Mouse (Mus musculus): ENCODE measurements around the gene Lrrc7. TPM values are rescaled to one million over a fixed set of nuclear protein-coding genes. Genes with fewer than 3 reads are reported as not detected.

Gene Lrrc7
- total and polyA plus RNA-seq, 2 experiments from 2014 or later: 7.3 to 29.8 TPM

- Histone ChIP-seq H3K4me1 (ENCODE audit: insufficient read depth, low read length) (no peaks in the 10 kb centered on the region), H3K36me3 (ENCODE audit: insufficient read depth, low read length) (no peaks in the 10 kb centered on the region), H3K4me3 (ENCODE audit: low read depth, low read length) (no peak overlapping the region), H3K9me3 (ENCODE audit: low read length) (no peaks in the 10 kb centered on the region), H3K9ac (replicated peaks; ENCODE audit: low read length, poor library complexity, severe bottlenecking) (no peak overlapping the region), H3K27me3 (ENCODE audit: insufficient read depth, low read length) (no peaks in the 10 kb centered on the region), H3K4me2 (ENCODE audit: low read depth, low read length, poor library complexity, severe bottlenecking) (no peak overlapping the region), H3K27ac (ENCODE audit: low read depth, low read length) (no peak overlapping the region)
- DNase-seq (ENCODE audit: low spot score) (no peak), ATAC-seq (ENCODE audit: low FRiP score) (no peak)
- WGBS: 84% methylated on average over 4 of the region's 4 CpGs
- TF ChIP-seq CTCF (IDR thresholded peaks at IDR 0.05): no peak
Observed at GRCm38 (mm10) chr3:158093919-158094318, 468.1 kb downstream of the Lrrc7 start.

- H3K36me3 ChIP-seq (ENCODE audit: insufficient read depth, low read length): no peaks in the 10 kb centered on the region
- no peaks in the 10 kb centered on the region for H3K27me3 ChIP-seq (ENCODE audit: insufficient read depth, low read length)
- DNase-seq (ENCODE audit: low spot score) (no peak), ATAC-seq (ENCODE audit: low FRiP score) (no peak)
- no peak overlapping the region for H3K9ac ChIP-seq (replicated peaks; ENCODE audit: low read length, poor library complexity, severe bottlenecking)
- H3K9me3 ChIP-seq (ENCODE audit: low read length): no peaks in the 10 kb centered on the region
- no peaks in the 10 kb centered on the region for H3K4me1 ChIP-seq (ENCODE audit: insufficient read depth, low read length)
- no peak overlapping the region for H3K27ac ChIP-seq (ENCODE audit: low read depth, low read length)
- no peak overlapping the region for H3K4me3 ChIP-seq (ENCODE audit: low read depth, low read length)
- TF ChIP-seq CTCF (IDR thresholded peaks at IDR 0.05): no peak
- WGBS: 80% methylated on average over 3 of the region's 3 CpGs
- H3K4me2 ChIP-seq (ENCODE audit: low read depth, low read length, poor library complexity, severe bottlenecking): no peak overlapping the region
Observed at GRCm38 (mm10) chr3:158091601-158092000, 470.4 kb downstream of the Lrrc7 start.

- Histone ChIP-seq H3K27me3 (ENCODE audit: insufficient read depth, low read length) (no peaks in the 10 kb centered on the region), H3K27ac (ENCODE audit: low read depth, low read length) (no peak overlapping the region), H3K9ac (replicated peaks; ENCODE audit: low read length, poor library complexity, severe bottlenecking) (no peak overlapping the region), H3K36me3 (ENCODE audit: insufficient read depth, low read length) (0 out of 2 replicates have a peak, but pooled peaks cover 2% of the 10 kb centered on the region), H3K4me2 (ENCODE audit: low read depth, low read length, poor library complexity, severe bottlenecking) (no peak overlapping the region), H3K4me3 (ENCODE audit: low read depth, low read length) (no peak overlapping the region), H3K9me3 (ENCODE audit: low read length) (no peaks in the 10 kb centered on the region), H3K4me1 (ENCODE audit: insufficient read depth, low read length) (no peaks in the 10 kb centered on the region)
- DNase-seq (ENCODE audit: low spot score): no peak
- no peak for ATAC-seq (ENCODE audit: low FRiP score)
- no peak for TF ChIP-seq CTCF (IDR thresholded peaks at IDR 0.05)
- 65% methylated on average over 5 of the region's 5 CpGs for WGBS
Observed at GRCm38 (mm10) chr3:158077828-158078227, 484.2 kb downstream of the Lrrc7 start.

GRCm38 (mm10) chr3:158077380-158077772, 484.6 kb downstream of the Lrrc7 start:
- WGBS: 43% methylated on average over 1 of the region's 1 CpGs
- no peaks in the 10 kb centered on the region for H3K9me3 ChIP-seq (ENCODE audit: low read length)
- no peak overlapping the region for H3K27ac ChIP-seq (ENCODE audit: low read depth, low read length)
- H3K4me3 ChIP-seq (ENCODE audit: low read depth, low read length): no peak overlapping the region
- ATAC-seq (ENCODE audit: low FRiP score) (no peak), DNase-seq (ENCODE audit: low spot score) (no peak)
- H3K4me2 ChIP-seq (ENCODE audit: low read depth, low read length, poor library complexity, severe bottlenecking): no peak overlapping the region
- TF ChIP-seq CTCF (IDR thresholded peaks at IDR 0.05): no peak
- no peaks in the 10 kb centered on the region for H3K4me1 ChIP-seq (ENCODE audit: insufficient read depth, low read length)
- 0 out of 2 replicates have a peak, but pooled peaks cover 2% of the 10 kb centered on the region for H3K36me3 ChIP-seq (ENCODE audit: insufficient read depth, low read length)
- no peak overlapping the region for H3K9ac ChIP-seq (replicated peaks; ENCODE audit: low read length, poor library complexity, severe bottlenecking)
- H3K27me3 ChIP-seq (ENCODE audit: insufficient read depth, low read length): no peaks in the 10 kb centered on the region

- peak; percentile 68 for DNase-seq (ENCODE audit: low spot score)
- TF ChIP-seq CTCF (IDR thresholded peaks at IDR 0.05): peak; percentile 78
- WGBS: 44% methylated on average over 4 of the region's 4 CpGs
Observed at GRCm38 (mm10) chr3:158076685-158077379, 485.2 kb downstream of the Lrrc7 start.

GRCm38 (mm10) chr3:158075004-158075403, 487.0 kb downstream of the Lrrc7 start:
- H3K27me3 ChIP-seq (ENCODE audit: insufficient read depth, low read length): no peaks in the 10 kb centered on the region
- no peaks in the 10 kb centered on the region for H3K9me3 ChIP-seq (ENCODE audit: low read length)
- H3K27ac ChIP-seq (ENCODE audit: low read depth, low read length): no peak overlapping the region
- 0 out of 2 replicates have a peak, but pooled peaks cover under 1% of the 10 kb centered on the region for H3K36me3 ChIP-seq (ENCODE audit: insufficient read depth, low read length)
- no peak overlapping the region for H3K4me2 ChIP-seq (ENCODE audit: low read depth, low read length, poor library complexity, severe bottlenecking)
- H3K4me3 ChIP-seq (ENCODE audit: low read depth, low read length): no peak overlapping the region
- no peak for TF ChIP-seq CTCF (IDR thresholded peaks at IDR 0.05)
- no peak overlapping the region for H3K9ac ChIP-seq (replicated peaks; ENCODE audit: low read length, poor library complexity, severe bottlenecking)
- WGBS: 91% methylated on average over 2 of the region's 2 CpGs
- no peaks in the 10 kb centered on the region for H3K4me1 ChIP-seq (ENCODE audit: insufficient read depth, low read length)
- ATAC-seq (ENCODE audit: low FRiP score) (no peak), DNase-seq (ENCODE audit: low spot score) (no peak)

More at GRCm38 (mm10) chr3:158076685-158077379, 485.2 kb downstream of the Lrrc7 start:
- Histone ChIP-seq H3K27me3 (ENCODE audit: insufficient read depth, low read length) (no peaks in the 10 kb centered on the region), H3K9ac (replicated peaks; ENCODE audit: low read length, poor library complexity, severe bottlenecking) (no peak overlapping the region), H3K4me2 (ENCODE audit: low read depth, low read length, poor library complexity, severe bottlenecking) (no peak overlapping the region), H3K4me3 (ENCODE audit: low read depth, low read length) (no peak overlapping the region), H3K4me1 (ENCODE audit: insufficient read depth, low read length) (no peaks in the 10 kb centered on the region), H3K9me3 (ENCODE audit: low read length) (no peaks in the 10 kb centered on the region), H3K27ac (ENCODE audit: low read depth, low read length) (no peak overlapping the region), H3K36me3 (ENCODE audit: insufficient read depth, low read length) (0 out of 2 replicates have a peak, but pooled peaks cover 2% of the 10 kb centered on the region)
- ATAC-seq (ENCODE audit: low FRiP score): no peak

All from midbrain, postnatal 0 days (tissue).